Mouse (Mus musculus) B cell, adult 2 months (primary cell): ENCODE data around the gene Pgbd5.
A peak's percentile ranks its signal among the peaks of the same experiment; 100 is the strongest.

ENCODE experiments used
- DNase-seq, 2 experiments: peaks; one replicate each; pipeline ENCODE4 v3.0.0; 2022

The Pgbd5 gene

DNA sequence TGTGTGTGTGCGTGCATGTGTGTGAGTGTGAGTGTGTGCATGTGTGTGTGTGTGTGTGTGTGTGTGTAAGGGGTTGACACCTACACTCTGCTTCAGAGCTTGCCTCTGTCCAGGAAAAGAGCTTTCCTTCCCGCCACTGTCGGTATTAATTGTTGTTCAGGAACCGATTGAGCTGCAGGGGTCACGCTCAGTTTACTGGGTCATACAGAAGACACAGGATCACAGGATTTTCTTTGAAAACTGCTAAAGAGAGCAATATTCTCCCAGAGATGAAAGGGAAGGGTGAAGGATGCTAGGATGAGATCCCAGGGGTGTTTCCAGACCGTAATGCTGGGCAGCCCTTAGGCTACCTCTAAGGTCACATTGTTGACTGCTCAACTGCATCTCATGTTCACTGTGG lies at the start of gene Pgbd5:
Gene Pgbd5 (minus strand): TSS at position 101 of the 400 bp plus-strand sequence.
- no peak for DNase-seq

- DNase-seq: peak in 1 of 2 experiments; percentile 2
These were observed 44.1 kb upstream of the Pgbd5 start for GRCm38 (mm10) chr8:124483356-124484115.

DNA sequence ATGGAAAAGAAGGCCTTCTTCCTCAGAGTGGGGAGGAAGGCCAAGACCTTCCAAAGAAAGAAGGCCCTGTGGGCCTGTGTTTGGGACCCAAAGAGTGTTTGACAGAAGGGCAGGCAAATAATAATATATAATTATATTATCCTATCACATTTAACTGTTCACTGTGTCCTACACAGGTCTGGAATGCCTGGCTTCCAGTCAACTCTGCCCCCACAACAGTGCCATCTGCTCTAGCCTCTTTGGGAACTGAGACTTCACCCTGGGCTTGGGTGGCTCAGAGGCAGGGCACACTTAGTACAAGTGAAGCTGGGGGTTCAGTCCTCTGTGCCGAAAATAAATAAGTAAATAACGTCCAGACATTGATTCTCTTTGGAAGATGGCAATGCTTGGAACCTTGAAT lies 43.3 kb upstream of the Pgbd5 start:
- no peak for DNase-seq

DNA sequence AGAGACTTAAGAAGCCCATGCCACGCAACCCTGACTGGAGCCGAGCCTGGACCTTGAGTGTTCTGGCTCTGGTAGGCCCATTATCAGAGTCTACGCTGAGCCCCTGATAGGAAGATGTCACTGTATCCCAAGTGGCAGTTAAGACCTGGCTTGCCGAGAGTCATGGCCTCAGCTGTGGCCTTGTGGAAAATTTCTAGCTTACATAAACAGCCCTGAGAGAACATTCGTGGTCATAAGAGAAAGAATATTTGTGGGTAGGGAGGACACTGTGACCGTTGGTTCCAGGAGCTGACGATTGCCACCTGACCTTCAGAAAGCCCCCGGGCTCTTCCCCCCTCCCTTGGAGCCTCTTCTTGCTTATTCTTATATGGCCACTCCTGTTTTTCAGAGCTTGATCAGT lies 40.9 kb upstream of the Pgbd5 start:
- DNase-seq: no peak

DNA sequence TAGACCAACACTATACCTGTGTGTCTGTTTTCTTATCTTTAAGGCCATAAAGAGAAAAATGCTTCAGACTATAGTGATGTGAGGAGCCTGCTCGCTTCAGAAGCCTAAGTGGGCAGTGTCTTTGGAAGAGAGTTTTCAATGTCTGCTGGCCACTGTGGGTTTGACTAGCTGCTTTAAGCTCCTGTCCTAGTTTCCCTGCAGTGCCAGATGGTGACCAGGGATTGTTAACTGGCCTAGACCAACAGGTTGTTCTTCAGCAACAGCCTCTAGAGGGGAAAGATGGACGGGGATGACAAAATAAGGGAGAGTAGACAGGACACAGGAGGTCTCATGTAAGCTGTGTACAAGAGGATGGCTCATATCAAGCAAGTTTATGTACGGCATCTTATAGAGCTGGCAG lies 39.8 kb upstream of the Pgbd5 start:
- no peak for DNase-seq

DNA sequence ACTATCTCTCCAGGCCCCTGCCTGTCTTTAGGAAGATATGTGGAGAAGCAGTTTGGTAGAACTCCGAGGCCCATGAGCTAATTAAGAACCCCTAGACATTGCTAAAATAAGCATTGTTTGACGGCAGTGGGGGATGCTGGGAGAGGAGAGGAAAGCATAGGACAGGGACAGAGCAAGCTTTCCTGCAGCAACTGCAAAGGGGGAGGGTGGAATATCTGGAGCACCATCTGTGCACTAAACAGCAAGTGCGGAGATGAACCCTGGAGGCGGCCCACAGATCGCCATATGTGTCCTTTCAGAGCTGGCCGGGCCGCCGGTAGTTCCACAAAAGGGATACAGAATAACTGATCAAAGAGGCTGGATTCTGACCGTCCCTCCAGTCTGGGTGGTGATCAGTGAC lies 37.2 kb upstream of the Pgbd5 start:
- DNase-seq: no peak

DNA sequence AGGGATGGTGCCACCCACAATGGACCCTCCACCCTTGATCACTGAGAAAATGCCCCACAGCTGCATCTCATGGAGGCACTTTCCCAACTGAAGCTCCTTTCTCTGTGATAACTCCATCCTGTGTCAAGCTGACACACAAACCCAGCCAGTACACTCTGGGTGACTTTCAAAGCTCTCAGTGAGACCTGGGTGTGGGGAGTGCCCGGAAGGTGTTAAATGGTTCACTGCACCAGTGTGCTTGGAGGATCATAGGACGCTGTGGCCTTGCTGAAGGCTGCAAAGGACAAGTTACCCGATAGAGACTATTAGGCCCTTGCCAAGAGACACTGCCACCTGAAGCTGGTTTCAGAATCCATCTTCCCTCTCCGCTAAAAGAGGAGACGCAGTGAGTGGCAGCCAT lies 36.2 kb upstream of the Pgbd5 start:
- DNase-seq: no peak

DNA sequence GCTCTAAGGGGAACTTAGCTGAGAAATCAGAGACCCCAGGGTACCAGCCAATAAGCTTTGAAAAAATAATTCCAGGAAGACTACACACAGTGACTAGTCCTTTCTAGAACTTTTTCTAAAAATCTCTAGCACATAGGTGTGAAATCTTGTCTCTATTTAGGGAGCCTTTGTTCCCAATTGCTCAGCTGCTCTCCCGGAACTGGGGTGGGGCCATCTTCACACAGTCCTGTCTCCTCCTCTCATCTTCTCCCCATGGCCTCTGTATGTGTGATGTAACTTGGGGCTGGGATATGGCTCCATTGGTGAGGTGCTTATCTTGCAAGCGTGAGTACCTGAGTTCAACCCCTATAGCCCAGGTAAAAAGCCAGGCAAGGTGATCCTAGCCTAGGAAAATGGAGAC lies 25.2 kb upstream of the Pgbd5 start:
- no peak for DNase-seq

DNA sequence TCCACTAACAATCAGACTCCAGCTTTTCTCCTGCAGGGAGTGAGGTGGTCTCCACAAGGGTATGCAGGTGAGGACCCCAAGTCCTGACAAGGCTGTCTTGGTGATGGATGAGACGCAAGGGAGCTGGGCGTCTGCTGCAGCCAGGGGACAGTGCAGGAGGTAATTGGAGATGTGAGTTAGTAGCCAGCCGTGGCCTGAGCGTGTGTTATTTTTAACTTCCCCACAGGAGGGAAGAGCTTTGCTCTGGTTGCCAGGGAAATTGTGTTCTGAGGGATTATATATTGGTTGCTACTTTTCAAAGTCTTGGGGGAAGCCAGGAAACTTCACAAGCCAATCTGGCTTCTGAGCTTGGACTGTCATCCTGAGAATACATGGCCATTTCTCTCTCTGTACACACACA lies 23.7 kb upstream of the Pgbd5 start:
- no peak for DNase-seq

DNA sequence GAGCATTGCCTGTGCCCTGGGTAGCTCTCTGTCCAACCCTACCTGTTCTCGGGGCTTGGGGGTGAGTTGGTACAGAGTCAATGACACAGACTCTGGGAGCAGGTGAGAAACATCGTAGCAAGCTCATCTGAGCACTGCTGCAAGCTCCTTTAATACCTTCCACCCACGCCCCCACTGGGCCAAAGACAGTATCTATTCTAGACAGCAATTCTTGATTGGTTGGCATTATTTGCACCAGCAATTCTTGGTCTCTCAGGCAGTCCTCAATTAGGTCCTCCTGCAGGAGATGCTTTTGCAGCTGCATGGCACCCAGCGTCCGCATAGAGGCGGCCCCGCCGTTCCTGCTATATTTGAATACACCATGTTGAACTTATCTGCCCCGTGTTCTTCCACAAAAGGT lies 22.7 kb upstream of the Pgbd5 start:
- no peak for DNase-seq

DNA sequence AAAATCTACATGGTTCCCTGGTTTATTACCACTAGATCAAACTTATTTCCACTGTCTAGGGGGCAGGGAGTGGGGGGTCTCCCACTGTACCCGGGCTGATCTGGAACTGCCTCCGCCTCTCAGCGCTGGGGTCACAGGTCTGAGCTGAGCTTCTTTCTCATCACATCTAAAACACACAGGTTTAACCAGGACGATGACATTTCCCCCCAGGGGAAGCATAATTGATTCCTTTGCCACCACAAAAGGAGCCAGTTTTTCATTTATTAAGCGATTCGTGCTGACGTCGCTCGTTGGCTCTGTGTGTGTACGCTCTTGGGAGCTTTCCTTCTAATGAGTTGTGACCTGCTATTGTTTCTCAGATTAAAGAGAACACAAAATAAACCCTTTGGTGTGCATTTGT lies 21.6 kb upstream of the Pgbd5 start:
- no peak for DNase-seq

DNA sequence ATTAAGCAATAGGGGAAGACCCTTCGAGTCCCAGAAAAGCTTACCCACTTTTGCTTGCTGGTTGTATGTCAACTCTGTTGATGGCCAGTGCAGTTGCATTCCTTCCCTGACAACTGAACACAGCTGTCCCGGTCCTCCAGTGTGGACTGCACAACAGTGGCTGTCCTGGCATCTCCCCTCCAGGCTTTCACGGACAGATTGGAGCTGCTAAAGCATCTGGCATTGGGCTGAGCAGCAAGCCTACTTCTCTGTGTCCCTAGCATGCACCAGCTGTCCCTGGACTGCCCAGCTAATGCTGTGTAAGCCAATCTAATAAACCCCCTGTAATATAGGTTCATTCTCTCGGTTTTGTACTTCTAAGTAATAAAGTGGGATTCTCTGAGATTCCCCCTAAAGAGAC lies 21.2 kb upstream of the Pgbd5 start:
- DNase-seq: no peak

DNA sequence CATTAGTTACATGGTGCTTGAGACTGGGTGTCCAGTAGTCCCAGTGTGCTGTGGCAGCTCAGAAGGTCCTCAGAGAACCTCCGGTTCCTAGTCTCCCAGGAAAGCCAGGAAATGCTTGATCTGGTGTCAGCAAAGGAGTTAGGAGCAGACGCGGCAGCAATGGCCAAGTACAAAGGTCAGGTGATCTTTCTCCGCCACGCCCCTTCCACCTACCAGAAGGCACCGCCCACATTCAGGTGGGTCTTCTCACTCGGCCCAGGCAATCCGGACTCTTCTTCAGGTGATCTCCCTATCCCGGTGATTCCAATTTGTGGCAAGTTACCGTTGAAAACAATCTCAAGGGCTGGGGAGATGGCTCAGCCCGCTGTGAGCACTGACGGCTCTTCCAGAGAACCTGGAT lies 20.2 kb upstream of the Pgbd5 start:
- DNase-seq: no peak

- no peak for DNase-seq
These were observed 15.9 kb upstream of the Pgbd5 start for GRCm38 (mm10) chr8:124455359-124455758.

- no peak for DNase-seq
These were observed 10.9 kb upstream of the Pgbd5 start for GRCm38 (mm10) chr8:124450192-124450895.

DNA sequence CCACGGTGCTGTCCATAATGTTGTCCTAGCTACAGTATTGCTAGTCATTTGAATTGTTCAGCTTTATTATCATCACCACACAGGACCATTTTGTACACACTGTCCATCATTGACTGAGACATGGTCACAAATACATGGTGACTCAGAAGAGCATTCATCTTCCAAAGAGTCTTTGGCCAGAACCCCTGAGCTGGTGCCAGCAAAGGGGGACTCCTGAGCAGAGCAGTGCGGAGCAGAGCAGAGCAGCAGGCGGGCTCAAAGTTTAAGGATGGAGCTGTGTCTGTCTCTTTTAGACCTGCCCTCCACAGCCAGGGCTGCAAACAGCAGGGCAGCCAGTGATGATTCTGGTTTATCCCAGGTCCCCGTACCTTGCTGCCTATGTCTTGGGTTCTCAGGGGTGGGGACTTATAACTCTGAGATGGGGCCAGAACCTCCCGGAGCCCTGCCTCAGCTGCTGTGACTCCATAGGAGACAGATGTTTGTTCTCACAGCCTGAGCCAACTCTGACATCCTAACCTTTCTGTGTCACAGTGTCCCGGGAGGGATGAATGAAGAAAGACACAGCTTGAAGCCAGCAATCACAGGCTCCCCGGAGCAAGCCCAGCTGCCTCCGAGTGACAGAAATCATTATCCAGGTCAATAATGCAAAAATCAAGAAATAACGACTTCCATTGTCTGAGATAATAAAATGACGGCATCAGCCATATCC lies 9.7 kb upstream of the Pgbd5 start:
- no peak for DNase-seq

DNA sequence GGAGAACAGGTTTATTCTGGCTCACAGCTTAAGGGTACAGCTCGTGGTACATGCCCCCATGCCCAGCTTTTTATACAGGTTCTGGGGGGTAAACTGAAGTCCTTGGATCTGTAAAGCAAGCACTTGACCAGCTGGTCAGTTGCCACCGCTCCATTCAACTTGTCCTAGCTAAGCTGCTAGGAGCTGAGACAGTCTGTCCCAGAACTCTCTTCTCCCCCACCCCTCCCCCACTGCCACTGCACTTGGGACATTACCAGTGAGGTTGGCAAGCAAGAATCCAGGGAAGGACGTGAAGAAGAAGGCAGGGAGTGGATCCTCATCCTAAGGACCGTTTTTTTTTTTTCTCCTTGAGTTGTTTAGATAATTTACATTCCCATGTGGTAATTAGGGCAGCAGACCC lies 2.7 kb downstream of the Pgbd5 start:
- no peak for DNase-seq

DNA sequence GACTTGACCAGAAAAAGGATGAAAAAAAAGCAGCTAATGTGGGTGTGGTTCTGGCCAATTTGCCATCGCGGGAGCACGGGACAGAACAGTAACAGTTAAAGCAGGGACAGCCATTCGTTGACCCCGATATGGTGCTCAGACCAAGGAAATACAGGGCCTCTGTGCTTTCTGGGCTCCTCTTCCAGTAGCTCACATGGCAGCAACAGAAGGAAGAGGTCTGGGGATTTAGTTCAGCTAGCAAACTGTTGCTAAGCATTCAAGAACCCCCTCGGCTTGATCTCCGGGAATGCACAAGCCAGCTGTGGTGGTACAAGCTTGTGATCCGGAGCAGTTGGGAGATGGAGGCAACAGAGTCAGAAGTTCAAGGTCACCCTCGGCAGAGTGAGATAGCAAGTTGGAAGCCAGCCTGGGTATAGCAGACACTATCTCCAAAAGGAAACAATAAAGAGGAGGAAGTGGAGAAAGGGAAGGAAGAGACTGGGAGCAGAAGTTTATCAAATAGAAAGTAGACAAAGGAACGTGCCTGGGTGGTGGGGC lies 3.7 kb downstream of the Pgbd5 start:
- no peak for DNase-seq

GRCm38 (mm10) chr8:124435170-124435569 lies 4.3 kb downstream of the Pgbd5 start:
- DNase-seq: no peak

DNA sequence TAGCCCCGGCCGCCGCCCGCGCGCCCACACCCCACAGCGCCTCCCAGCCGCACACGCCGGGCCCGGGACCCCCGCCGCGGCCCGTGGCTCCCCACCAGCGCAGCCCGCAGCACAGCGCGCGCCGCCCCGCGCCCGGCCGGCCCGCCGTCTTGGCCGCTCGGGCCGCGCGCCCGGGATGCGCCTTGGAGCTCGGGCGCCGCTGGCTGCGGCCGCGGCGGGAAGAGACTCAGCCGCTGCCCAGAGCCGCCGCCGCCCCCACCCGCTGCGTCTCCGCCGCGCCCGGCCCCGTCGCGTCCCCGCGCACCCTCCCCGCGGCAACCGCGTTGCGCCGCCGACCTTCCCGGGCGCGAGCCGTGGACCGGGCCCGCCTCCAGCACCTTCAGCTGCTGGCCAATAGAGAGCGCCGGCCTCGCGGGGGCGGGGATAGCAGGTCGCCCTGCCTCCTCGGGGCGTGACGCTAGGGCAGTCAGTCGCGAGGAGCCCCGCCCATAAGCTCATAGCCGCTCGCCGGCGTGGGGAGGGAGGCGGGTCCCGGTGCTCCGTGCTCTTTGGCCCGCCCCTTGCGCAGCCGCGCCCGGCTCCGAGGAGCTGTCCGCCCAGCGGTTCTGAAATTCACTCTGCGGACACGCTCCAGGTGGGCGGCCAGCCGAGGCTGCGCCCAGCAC lies 5.2 kb downstream of the Pgbd5 start:
- DNase-seq: peak; percentile 68 to 69

- DNase-seq: no peak
These were observed 5.9 kb downstream of the Pgbd5 start for GRCm38 (mm10) chr8:124433451-124434125.

DNA sequence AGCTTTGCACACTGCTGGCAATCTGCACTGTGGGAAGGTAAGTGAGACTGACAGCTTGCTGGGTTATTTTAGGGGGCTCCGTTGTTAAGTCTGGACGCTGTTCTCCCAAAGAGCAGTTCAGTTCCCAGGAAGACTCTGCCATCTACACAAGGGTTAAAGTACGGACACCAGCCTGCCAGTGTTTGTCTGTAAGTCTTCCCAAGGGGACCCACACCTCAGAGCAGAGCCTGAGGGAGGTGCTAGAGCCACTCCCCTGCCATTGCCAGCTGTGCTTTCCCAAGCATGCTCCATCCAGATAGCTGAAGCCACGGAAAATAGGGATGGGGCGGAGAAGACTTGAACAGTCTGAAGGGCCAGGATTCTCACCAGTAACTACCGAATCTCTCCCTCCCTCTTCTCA lies 8.6 kb downstream of the Pgbd5 start:
- no peak for DNase-seq

GRCm38 (mm10) chr8:124429417-124429816 lies 10.0 kb downstream of the Pgbd5 start:
- DNase-seq: no peak
